Mouse (Mus musculus): ENCODE data around the gene Hoxb8. TPM values are rescaled to one million over a fixed set of nuclear protein-coding genes. Genes with fewer than 3 reads are reported as not detected.

Hoxb8 gene
- polyA plus RNA-seq, 1 experiment from 2014 or later = 0.30 TPM

GRCm38 (mm10) chr11:96260310-96260970 is 21.3 kb upstream of the Hoxb8 start:
- Histone ChIP-seq H3K27ac (no peak overlapping the region), H3K9me3 (no peaks in the 10 kb centered on the region), H3K36me3 (no peaks in the 10 kb centered on the region), H3K4me1 (peaks cover 6% of the 10 kb centered on the region), H3K27me3 (ENCODE audit: insufficient read depth, poor library complexity, severe bottlenecking) (peaks cover 100% of the 10 kb centered on the region), H3K4me3 (no peak overlapping the region)
- 2% methylated on average over 23 of the region's 23 CpGs for WGBS
- DNase-seq (ENCODE audit: low spot score) = peak; percentile 72

- Histone ChIP-seq H3K9me3 (no peaks in the 10 kb centered on the region), H3K27me3 (ENCODE audit: insufficient read depth, poor library complexity, severe bottlenecking) (peaks cover 100% of the 10 kb centered on the region), H3K4me3 (no peak overlapping the region), H3K27ac (no peak overlapping the region), H3K36me3 (no peaks in the 10 kb centered on the region), H3K4me1 (peaks cover 5% of the 10 kb centered on the region)
- under 1% methylated on average over 24 of the region's 24 CpGs for WGBS
- DNase-seq (ENCODE audit: low spot score) = no peak
These were observed 20.3 kb upstream of the Hoxb8 start for GRCm38 (mm10) chr11:96261323-96261890.

- WGBS = 9% methylated on average over 6 of the region's 6 CpGs
- peaks cover 5% of the 10 kb centered on the region for H3K4me1 ChIP-seq
- DNase-seq (ENCODE audit: low spot score) = no peak
- peaks cover 100% of the 10 kb centered on the region for H3K27me3 ChIP-seq (ENCODE audit: insufficient read depth, poor library complexity, severe bottlenecking)
- H3K27ac ChIP-seq = no peak overlapping the region
- no peaks in the 10 kb centered on the region for H3K9me3 ChIP-seq
- no peaks in the 10 kb centered on the region for H3K36me3 ChIP-seq
- no peak overlapping the region for H3K4me3 ChIP-seq
These were observed 19.4 kb upstream of the Hoxb8 start for GRCm38 (mm10) chr11:96262262-96262830.

DNA sequence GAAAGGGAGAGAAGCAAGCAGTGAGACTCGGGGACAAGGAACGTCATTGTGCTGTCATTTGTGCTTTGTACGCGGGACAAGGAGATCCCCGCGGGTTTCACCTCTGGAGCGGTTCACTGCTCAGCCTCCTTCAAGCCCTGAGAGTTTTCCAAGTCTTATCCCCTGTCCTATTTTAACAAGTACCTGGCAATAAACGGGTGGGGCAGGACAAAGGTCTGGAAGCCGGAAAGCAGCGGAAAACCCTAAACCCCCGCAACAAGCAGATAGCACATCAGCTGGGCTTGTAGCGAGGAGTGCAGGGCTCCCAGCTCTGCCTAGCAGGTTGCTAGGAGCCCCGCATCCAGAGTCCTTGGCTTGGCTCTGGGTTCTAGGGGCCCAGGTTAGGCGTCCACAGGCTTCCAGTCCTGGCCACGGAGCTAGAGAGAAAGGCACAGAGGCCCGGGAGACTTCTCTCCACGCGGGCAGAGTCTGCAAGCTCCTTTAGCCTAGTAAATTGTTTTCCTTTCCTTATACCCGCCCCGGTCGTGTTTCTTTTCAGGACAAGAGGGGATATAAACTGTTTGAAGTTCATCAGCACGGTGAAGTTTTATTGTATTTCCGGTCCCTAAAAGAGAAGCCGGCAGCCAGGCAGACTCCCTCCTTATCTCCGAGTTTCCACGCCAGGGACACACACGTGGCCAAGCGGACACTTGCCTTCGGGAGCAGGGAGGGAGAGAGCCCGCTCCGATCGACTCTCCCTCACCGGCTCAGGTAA is 17.9 kb upstream of the Hoxb8 start:
- Histone ChIP-seq H3K36me3 (no peaks in the 10 kb centered on the region), H3K27me3 (ENCODE audit: insufficient read depth, poor library complexity, severe bottlenecking) (peaks cover 100% of the 10 kb centered on the region), H3K27ac (no peak overlapping the region), H3K4me3 (no peak overlapping the region), H3K9me3 (no peaks in the 10 kb centered on the region), H3K4me1 (peaks cover 5% of the 10 kb centered on the region)
- under 1% methylated on average over 33 of the region's 33 CpGs for WGBS
- DNase-seq (ENCODE audit: low spot score) = no peak

DNA sequence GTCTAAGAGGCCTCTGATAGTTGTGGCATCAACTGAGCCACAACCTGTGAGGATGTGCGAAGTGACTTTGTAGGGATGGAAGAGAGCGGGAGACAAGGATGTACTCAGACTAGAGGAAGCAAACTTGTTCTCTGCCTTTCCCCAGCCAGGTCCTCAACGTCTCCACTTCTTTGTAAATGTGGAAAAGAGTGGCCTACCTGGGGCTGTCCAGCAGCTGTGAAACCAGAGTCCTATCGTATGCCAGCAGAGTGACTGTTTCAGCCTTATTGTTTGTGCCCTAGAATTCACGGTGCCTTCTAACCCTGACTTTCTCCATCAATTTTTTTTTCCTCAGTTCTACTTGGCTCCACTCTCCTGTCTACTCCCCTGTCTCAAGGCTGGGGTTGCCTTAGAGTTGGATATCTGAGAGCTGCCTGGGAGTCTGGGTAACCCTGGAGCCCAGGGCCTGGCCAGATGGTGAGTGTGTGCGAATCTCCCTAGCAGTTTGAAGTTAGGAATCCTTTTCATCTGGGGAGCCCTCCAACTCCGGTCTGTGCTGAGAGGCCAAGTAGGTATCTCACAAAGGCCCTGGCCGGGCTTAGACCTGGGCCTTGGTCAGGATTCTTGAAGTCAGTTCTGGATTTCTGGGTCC is 17.2 kb upstream of the Hoxb8 start:
- DNase-seq (ENCODE audit: low spot score) = no peak

DNA sequence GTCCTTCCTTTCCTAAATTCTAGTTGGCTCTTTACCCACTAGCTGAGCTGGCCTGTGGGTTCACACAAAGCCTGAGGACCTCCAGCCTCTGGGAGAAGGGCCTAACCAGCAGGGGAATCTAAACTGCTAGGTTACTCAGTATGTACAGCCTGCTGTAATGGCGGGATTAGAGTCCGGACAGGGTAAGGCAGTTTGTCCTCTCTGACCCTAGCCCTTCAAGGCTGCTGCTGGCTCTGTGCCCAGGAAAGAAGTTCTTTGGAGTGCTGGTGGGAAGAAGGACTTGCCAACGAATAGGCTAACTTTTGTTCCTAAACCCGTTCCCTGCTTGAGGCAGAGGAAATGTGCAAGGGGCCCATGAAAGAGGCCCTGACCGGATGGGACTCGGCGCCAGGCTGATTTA is 15.8 kb upstream of the Hoxb8 start:
- Histone ChIP-seq H3K27ac (no peak overlapping the region), H3K36me3 (no peaks in the 10 kb centered on the region), H3K4me1 (peaks cover 7% of the 10 kb centered on the region; the same call in 1 of the 2 replicates), H3K27me3 (ENCODE audit: insufficient read depth, poor library complexity, severe bottlenecking) (peaks cover 100% of the 10 kb centered on the region), H3K9me3 (no peaks in the 10 kb centered on the region), H3K4me3 (no peak overlapping the region)
- 2% methylated on average over 7 of the region's 7 CpGs for WGBS
- DNase-seq (ENCODE audit: low spot score) = no peak

More for the DNA sequence above, 17.2 kb upstream of the Hoxb8 start:
- Histone ChIP-seq H3K27ac (no peak overlapping the region), H3K4me3 (no peak overlapping the region), H3K36me3 (no peaks in the 10 kb centered on the region), H3K27me3 (ENCODE audit: insufficient read depth, poor library complexity, severe bottlenecking) (peaks cover 100% of the 10 kb centered on the region), H3K9me3 (no peaks in the 10 kb centered on the region), H3K4me1 (peaks cover 5% of the 10 kb centered on the region)
- WGBS = 3% methylated on average over 8 of the region's 8 CpGs

GRCm38 (mm10) chr11:96267021-96267920 is 14.4 kb upstream of the Hoxb8 start:
- peaks cover 18% of the 10 kb centered on the region for H3K4me1 ChIP-seq
- H3K9me3 ChIP-seq = no peaks in the 10 kb centered on the region
- H3K36me3 ChIP-seq = no peaks in the 10 kb centered on the region
- H3K27ac ChIP-seq = no peak overlapping the region
- H3K4me3 ChIP-seq = no peak overlapping the region
- WGBS = 16% methylated on average over 7 of the region's 7 CpGs
- peaks cover 100% of the 10 kb centered on the region for H3K27me3 ChIP-seq (ENCODE audit: insufficient read depth, poor library complexity, severe bottlenecking)
- DNase-seq (ENCODE audit: low spot score) = no peak

- DNase-seq (ENCODE audit: low spot score) = no peak
- no peak overlapping the region for H3K4me3 ChIP-seq
- H3K36me3 ChIP-seq = no peaks in the 10 kb centered on the region
- H3K27me3 ChIP-seq (ENCODE audit: insufficient read depth, poor library complexity, severe bottlenecking) = peaks cover 100% of the 10 kb centered on the region
- no peak overlapping the region for H3K27ac ChIP-seq
- H3K9me3 ChIP-seq = no peaks in the 10 kb centered on the region
- H3K4me1 ChIP-seq = peaks cover 20% of the 10 kb centered on the region
- WGBS = 5% methylated on average over 1 of the region's 1 CpGs
These were observed 13.5 kb upstream of the Hoxb8 start for GRCm38 (mm10) chr11:96268031-96268745.

DNA sequence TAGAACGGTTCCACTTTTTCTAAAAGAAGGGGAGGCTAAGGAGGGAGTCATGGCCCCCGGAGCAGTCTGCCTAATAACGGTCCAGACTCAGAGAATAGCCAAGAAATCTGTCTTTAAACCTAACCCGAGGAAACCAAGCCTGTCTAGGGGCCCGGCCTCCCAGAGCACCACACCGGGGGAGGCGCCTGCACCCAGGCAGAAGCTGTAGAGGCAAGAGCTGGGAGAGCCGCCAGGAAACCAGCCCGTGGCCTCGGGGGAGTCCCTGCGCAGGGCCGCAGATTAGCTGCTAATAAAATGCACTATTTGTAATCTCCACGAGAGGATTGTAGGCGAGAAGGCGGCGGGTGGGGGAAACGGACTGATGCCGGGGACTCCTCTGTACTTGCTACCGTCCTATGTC is 11.8 kb upstream of the Hoxb8 start:
- H3K27me3 ChIP-seq (ENCODE audit: insufficient read depth, poor library complexity, severe bottlenecking) = peaks cover 100% of the 10 kb centered on the region
- H3K27ac ChIP-seq = no peak overlapping the region
- no peak overlapping the region for H3K4me3 ChIP-seq
- H3K36me3 ChIP-seq = no peaks in the 10 kb centered on the region
- under 1% methylated on average over 19 of the region's 19 CpGs for WGBS
- no peaks in the 10 kb centered on the region for H3K9me3 ChIP-seq
- H3K4me1 ChIP-seq = peaks cover 18% of the 10 kb centered on the region
- no peak for DNase-seq (ENCODE audit: low spot score)

DNA sequence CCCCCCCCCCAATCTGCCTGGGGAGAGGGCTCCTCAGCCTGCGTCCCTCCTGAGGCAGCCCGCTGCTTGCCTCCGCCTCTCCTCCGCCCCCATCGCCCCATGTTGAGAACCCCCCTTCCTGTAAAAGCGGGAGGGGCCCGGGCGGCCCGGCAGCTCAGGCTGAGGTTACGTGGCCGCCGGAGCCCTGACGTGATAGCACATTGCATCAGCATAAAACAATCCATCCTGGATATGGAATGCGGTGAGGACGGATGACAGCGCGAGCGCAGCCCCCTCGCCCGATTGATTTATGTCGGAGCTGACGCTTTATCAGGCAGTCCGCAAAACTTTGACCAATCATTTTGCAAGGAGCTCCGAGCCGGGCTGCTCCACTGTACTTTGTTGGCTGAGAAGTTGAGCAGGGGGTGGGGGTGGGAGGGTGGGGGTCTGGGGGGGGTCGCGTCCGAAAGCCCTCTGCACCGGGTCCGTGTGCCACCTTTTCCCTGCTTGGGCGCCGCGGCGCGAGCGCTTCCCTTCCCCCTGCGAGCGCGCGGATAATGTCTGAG is 10.6 kb upstream of the Hoxb8 start, which contains the start of gene Hoxb9:
Gene Hoxb9 (plus strand): TSS at position 462 of the 545 bp plus-strand sequence.
- Histone ChIP-seq H3K4me1 (peaks cover 18% of the 10 kb centered on the region), H3K9me3 (no peaks in the 10 kb centered on the region), H3K27me3 (ENCODE audit: insufficient read depth, poor library complexity, severe bottlenecking) (peaks cover 100% of the 10 kb centered on the region), H3K4me3 (peak within 1 kb of the TSS; percentile 43), H3K27ac (no peak within 1 kb of the TSS), H3K36me3 (no peaks in the 10 kb centered on the region)
- DNase-seq (ENCODE audit: low spot score) = no peak
- WGBS = 0% methylated on average over 40 of the region's 40 CpGs

- 0% methylated on average over 52 of the region's 52 CpGs for WGBS
- Histone ChIP-seq H3K36me3 (no peaks in the 10 kb centered on the region), H3K27ac (no peak overlapping the region), H3K4me1 (peaks cover 18% of the 10 kb centered on the region), H3K9me3 (no peaks in the 10 kb centered on the region), H3K4me3 (peak overlapping the region; percentile 43), H3K27me3 (ENCODE audit: insufficient read depth, poor library complexity, severe bottlenecking) (peaks cover 100% of the 10 kb centered on the region)
- no peak for DNase-seq (ENCODE audit: low spot score)
These were observed 10.1 kb upstream of the Hoxb8 start for GRCm38 (mm10) chr11:96271541-96272011.
